Mouse (Mus musculus) bone marrow macrophage, adult 2 months (primary cell): ENCODE results near the gene Rnf222.

Experiments
- CTCF ChIP-seq: IDR thresholded peaks from 2 replicates; pipeline ENCODE4 v1.5.1; 2012; ENCODE audit warnings: low read depth, mild to moderate bottlenecking, low read length, moderate library complexity
- POLR2A ChIP-seq: IDR thresholded peaks from 2 replicates; pipeline ENCODE4 v1.6.1; 2012; ENCODE audit warnings: mild to moderate bottlenecking, low read depth, low read length, borderline replicate concordance

- TF ChIP-seq POLR2A (no peak), CTCF (no peak)
Measured at GRCm38 (mm10) chr11:68926981-68927380, 38.6 kb downstream of the Rnf222 start, which contains the start of gene Odf4.
